Mouse (Mus musculus) heart, adult 18-20 months (tissue): ENCODE results near the gene Jade2. TPM values are rescaled to one million over a fixed set of nuclear protein-coding genes. Genes with fewer than 3 reads are reported as not detected.
"Not testable (repeated sequence)": the region's sequence is repeated elsewhere in the genome, so short reads cannot be mapped to it uniquely, and the experiment has no call there.

Experiments
- DNase-seq, 2 experiments: peaks; one replicate each; pipeline ENCODE4 v3.0.0; 2021 to 2022; ENCODE audit warnings: mixed read lengths in 1 of 2
- total RNA-seq, 2 experiments: library from RNA; stranded (reverse); gene quantifications; 2 replicates each; pipeline ENCODE4 v1.2.3; 2021

Gene Jade2
- total RNA-seq, 2 experiments from 2014 or later: 13.4 to 18.3 TPM

DNA sequence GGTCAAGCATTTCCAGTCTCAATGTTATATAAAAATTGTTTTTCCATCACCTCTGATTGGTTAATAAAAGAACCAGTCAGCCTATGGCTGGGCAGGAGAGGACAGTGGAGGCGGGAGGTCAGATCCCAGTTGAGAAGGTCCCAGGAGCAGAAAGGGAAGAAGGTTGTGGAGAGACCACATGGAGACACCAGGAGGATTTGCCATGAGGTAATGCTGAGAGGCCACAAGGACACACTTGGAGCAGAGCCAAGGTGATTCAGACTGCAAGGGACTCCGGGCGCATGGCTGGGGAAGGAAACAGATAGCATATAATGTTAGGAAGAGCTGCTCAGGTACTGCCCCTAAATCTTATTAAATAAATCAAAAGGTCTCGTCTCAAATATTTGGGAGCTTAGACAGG lies 61.2 kb downstream of the Jade2 start:
- DNase-seq: peak in 1 of 2 experiments; percentile 40

GRCm38 (mm10) chr11:51790662-51791061 lies 66.8 kb downstream of the Jade2 start:
- DNase-seq: no peak

DNA sequence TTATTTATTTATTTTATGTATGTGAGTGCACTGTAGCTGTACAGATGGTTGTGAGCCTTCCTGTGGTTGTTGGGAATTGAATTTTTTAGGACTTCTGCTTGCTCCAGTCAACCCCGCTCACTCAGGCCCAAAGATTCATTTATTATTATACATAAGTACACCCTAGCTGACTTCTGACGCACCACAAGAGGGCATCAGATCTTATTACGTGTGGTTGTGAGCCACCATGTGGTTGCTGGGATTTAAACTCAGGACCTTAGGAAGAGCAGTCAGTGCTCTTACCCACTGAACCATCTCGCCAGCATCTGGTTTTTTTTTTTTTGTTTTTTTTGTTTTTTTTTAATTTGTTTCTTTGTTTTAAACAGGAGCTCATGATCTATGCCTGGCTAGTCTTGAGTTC lies 67.7 kb downstream of the Jade2 start:
- DNase-seq: not testable (repeated sequence)

DNA sequence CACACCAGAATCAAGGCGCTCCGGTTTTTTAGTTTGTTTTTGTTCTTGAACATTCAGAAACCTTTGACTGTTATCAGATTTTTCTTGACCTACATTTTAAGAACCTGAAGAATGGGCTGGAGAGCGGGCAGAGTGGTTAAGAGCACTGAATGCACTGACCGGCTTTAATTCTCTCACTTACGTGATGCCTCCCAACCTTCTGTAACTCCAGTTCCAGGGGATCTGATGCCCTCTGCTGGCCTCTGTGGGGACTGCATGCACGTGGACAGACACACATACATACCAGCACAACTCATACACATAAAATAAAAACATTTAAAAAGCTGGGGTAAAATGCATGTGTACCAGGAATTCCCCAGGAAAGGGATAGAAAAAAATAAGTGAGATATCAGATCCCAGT lies 71.5 kb downstream of the Jade2 start:
- DNase-seq: peak in 1 of 2 experiments; percentile 46

DNA sequence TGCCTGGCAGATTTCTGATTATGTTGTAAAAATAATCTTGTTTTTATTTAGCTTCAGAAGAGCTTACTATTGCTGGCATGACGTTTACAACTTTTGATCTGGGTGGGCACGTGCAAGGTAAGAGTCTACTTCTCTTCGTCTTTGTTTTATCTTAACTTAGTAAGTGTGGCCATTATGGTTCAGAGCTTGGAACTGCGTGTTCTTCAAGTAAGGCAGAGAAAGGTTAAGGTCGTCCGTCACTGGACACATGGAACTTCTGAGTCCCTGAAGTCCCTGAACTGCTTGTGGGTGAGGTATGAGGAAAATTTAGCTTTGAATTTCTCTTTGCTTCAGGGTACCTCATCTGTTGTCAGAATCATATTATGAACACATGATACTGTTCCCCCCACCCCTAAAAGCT lies 74.7 kb downstream of the Jade2 start:
- no peak for DNase-seq

DNA sequence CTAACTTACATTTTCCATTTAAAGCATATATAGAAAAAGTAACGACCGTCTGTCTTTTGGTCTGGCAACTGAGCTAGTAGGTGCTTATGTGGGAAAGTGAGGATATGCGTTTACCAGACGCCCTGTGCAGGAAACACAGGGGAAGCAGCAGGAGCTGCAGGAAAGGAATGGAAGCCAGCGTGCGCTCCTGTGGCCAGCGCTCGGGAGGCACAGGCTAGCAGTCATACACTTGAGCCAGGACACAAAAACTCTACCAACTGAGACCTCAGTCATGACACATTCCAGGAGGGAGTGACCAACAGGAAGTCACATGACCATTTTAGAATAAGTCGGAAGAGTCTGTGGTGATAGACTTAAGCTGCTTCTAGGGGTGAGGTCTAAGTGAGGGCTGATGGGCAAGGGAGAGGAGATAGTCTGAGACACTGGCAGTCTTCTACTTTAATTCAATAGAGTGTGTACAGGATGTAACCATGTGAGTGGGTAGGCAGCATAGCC lies 76.6 kb downstream of the Jade2 start:
- DNase-seq: peak in 1 of 2 experiments; percentile 31

DNA sequence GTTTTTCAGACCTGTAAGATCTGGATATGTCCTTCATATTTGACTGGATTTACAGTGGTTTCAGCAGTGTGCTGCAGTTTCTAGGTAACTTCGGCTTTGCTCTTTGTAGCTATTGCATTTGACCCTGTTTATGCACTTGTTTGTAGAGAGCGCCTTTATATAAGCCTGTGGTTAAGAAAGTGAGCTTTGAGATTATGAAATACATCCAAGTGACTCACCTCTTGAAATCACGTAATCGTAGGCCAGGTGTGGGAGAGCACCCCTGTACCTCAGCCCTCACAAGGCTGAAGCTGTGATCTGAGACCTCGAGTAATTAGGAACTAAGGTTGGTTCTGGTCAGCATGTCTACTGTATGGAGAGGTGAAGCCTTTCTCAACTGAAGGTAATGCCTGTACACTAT lies 80.0 kb downstream of the Jade2 start:
- no peak for DNase-seq

- DNase-seq: no peak
These were observed 81.9 kb downstream of the Jade2 start for GRCm38 (mm10) chr11:51775507-51775906.

- DNase-seq: no peak
These were observed 89.2 kb downstream of the Jade2 start for GRCm38 (mm10) chr11:51768296-51768695.

DNA sequence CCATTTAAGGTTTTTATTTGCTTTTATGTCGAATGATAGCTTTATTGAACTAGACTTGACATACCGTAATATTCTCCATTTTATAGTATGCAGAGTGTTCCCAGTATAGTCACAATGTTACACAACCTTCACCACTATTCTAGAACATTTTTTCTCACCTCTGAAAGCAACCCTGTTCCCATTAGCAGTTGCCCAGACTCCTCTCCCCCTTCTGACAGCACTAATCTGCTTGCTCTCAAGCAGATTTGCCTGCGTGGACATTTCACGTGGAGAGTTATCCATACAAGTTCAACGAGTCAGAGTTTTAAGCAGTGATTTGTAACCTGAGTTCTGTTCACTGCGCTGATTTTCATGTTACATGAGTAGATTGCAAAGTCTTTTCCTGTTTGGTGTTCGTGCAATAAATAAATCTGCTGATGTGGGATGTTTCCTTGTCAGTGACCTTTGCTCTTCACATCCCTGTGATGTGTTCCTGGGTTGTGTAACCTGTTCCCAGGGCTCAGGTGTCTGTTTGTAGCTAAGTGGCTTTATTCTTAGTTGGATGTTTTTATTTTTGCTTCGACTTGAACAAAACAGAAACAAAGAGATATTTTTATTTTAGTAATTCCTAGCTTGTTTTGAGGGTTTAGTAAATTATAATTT lies 89.8 kb downstream of the Jade2 start:
- no peak for DNase-seq

- DNase-seq: no peak
These were observed 92.6 kb downstream of the Jade2 start for GRCm38 (mm10) chr11:51764816-51765215.

DNA sequence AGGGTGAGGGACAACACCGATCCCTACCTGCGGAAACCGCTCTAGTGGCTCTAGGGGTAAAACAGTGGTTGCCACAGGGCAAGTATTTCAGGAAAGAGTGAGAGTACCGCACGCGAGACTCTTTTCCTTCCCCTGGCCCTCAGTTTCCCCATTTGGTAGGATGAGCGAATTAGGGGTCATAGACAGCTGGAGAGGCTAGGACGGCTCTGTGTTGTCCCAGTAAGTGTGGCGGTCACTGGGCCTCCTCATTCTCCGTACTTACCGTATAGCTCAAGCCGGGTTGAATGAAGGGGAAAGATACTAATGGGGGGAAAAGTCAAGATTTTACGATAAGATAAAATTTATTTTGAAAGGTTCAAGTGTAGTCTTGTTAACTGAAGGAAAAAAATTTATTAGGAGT lies 93.5 kb downstream of the Jade2 start:
- no peak for DNase-seq

Other genes with a start within 250 kb of the Jade2 start
- 10 to 100 TPM; 21.8 to 23.6 TPM for gene Nhp2, start 237.9 kb downstream of the Jade2 start, total RNA-seq
- 10 to 100 TPM; 15.7 to 16.4 TPM for gene Rmnd5b, start 221.8 kb downstream of the Jade2 start, total RNA-seq
- 10 to 100 TPM in 1 of 2 experiments, 1 to 10 TPM in 1; 9.4 to 11.4 TPM for gene N4bp3, start 206.8 kb downstream of the Jade2 start, total RNA-seq
- under 1 TPM; 0.37 to 0.54 TPM for gene D930048N14Rik, start 206.7 kb downstream of the Jade2 start, total RNA-seq
- gene 0610009B22Rik, start 168.8 kb downstream of the Jade2 start, total RNA-seq: 10 to 100 TPM; 45.0 to 47.4 TPM
- gene Sec24a, start 94.0 kb downstream of the Jade2 start, total RNA-seq: 10 to 100 TPM; 16.4 to 17.8 TPM
- 100 to 1,000 TPM; 142 to 150 TPM for gene Sar1b, start 94.0 kb downstream of the Jade2 start, total RNA-seq
- gene Cdkn2aipnl, start 110.0 kb upstream of the Jade2 start, total RNA-seq: 10 to 100 TPM; 10.5 to 11.3 TPM
- 100 to 1,000 TPM; 265 to 312 TPM for gene Ube2b, start 143.1 kb upstream of the Jade2 start, total RNA-seq
- gene Cdkl3, start 146.6 kb upstream of the Jade2 start, total RNA-seq: 1 to 10 TPM; 3.6 to 5.1 TPM
- 10 to 100 TPM; 54.2 to 54.3 TPM for gene Ppp2ca, start 241.0 kb upstream of the Jade2 start, total RNA-seq